Mouse (Mus musculus) midbrain, embryonic 15.5 days (tissue): ENCODE measurements at regions not wholly inside any gene's neighbourhood (a gene's known extent, or its start where the extent isn't known, plus 50 kb on each side); places are given as distances from the start of the nearest gene placed in this dataset.

ENCODE experiments used
- ATAC-seq: fragments of 200-750 bp; cut with Nextera tagmentation; replicated peaks from 2 replicates; pipeline ENCODE4 v1.8.0; 2017; ENCODE audit warnings: moderate TSS enrichment
- H3K27ac ChIP-seq: fragments of 300-500 bp; sonication (generic); 2 replicates; pipeline ENCODE4 v1.5.1; 2015; ENCODE audit warnings: mild to moderate bottlenecking, inconsistent platforms
- H3K27me3 ChIP-seq: fragments of 300-500 bp; sonication (generic); replicated peaks from 2 replicates; pipeline ENCODE4 v1.6.1; 2015; ENCODE audit warnings: inconsistent platforms
- H3K36me3 ChIP-seq: fragments of 300-500 bp; sonication (generic); replicated peaks from 2 replicates; pipeline ENCODE4 v1.6.1; 2015; ENCODE audit warnings: inconsistent platforms
- H3K4me1 ChIP-seq: fragments of 300-500 bp; sonication (generic); 2 replicates; pipeline ENCODE4 v1.6.1; 2015; ENCODE audit warnings: inconsistent platforms
- H3K4me2 ChIP-seq: fragments of 300-500 bp; sonication (generic); 2 replicates; pipeline ENCODE4 v1.6.1; 2015; ENCODE audit warnings: inconsistent platforms, mild to moderate bottlenecking, moderate library complexity
- H3K4me3 ChIP-seq: fragments of 300-500 bp; sonication (generic); 2 replicates; pipeline ENCODE4 v1.5.1; 2015; ENCODE audit warnings: mild to moderate bottlenecking, inconsistent platforms
- H3K9ac ChIP-seq: fragments of 300-500 bp; sonication (generic); 2 replicates; pipeline ENCODE4 v1.6.1; 2015; ENCODE audit warnings: mild to moderate bottlenecking, inconsistent platforms
- H3K9me3 ChIP-seq: fragments of 300-500 bp; sonication (generic); 2 replicates; pipeline ENCODE4 v1.6.1; 2016; ENCODE audit warnings: inconsistent platforms
- WGBS: fragments of 180-500 bp; shearing (Covaris S2); methylation state at CpG from one replicate; pipeline ENCODE4 v1.1.7; 2015; ENCODE audit warnings: mixed read lengths; 5-methylcytosine and 5-hydroxymethylcytosine counted together

DNA sequence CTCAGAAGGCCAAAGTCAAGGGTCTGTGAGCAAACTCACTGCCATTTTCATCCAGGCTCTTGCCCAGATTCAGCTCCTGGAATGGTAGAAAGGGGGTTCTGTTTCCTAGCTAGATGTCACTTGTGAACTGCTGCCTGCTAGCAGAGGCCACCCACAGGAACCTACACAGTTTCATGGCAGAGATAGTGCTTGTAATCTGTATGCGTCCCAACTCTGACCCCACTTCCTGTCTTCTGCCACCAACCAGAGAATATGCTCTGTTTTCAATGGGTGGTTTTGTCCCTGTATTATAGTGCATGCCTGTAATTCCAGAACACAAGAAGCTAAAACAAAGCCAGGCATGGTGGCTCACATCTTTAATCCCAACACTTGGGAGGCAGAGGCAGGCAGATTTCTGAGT lies 176.9 kb downstream of the Bcor start:
- no peak overlapping the region for H3K4me2 ChIP-seq
- no peak overlapping the region for H3K4me3 ChIP-seq
- no peak for ATAC-seq
- no peaks in the 10 kb centered on the region for H3K9me3 ChIP-seq
- no peak overlapping the region for H3K9ac ChIP-seq
- no peaks in the 10 kb centered on the region for H3K36me3 ChIP-seq
- WGBS = 85% methylated on average over 1 of the region's 1 CpGs
- H3K27ac ChIP-seq = no peak overlapping the region
- H3K4me1 ChIP-seq = no peaks in the 10 kb centered on the region
- H3K27me3 ChIP-seq = no peaks in the 10 kb centered on the region; the same call in 1 of the 2 replicates
